Mouse (Mus musculus): Measurements from ENCODE around the gene Mmp28.

DNA sequence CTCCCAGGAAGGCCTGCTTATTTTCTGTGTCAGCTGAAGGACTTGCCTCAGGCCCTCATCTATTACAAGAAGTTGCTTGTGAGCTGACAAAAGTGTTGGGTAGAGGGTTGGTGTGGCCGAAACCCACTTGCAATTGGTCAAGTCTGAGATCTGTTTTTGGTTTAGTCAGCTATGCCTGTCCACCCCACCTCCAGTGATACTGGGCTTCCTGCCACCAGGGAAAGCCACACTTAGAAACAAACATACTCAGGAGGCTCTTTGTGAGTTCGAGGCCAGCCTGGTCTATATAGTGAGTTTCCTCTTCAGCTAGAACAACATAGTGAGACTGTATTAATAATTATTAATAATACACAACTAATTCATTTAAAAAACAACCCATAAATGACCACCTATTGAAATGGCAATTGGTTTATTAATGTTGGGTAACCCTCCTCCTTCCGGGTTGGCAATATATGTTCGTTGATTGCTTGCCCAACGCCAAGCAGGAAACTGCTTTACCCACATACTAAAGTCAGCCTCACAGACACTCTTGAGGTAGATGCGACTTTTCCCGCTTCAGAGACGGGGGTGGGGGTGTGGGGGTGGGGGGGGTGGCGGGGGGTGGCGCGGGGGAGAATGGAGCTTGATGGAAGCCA, 23.3 kb downstream of the Mmp28 start:
- TF ChIP-seq EP300 (IDR thresholded peaks at IDR 0.05) (no peak), CTCF (IDR thresholded peaks at IDR 0.05) (no peak)

Measured in lung, postnatal 0 days (tissue).